Mouse (Mus musculus): Measurements from ENCODE around the gene Iqcj. TPM values are rescaled to one million over a fixed set of nuclear protein-coding genes. Genes with fewer than 3 reads are reported as not detected.

The Iqcj gene
- polyA plus RNA-seq, 1 experiment from 2014 or later = not detected

DNA sequence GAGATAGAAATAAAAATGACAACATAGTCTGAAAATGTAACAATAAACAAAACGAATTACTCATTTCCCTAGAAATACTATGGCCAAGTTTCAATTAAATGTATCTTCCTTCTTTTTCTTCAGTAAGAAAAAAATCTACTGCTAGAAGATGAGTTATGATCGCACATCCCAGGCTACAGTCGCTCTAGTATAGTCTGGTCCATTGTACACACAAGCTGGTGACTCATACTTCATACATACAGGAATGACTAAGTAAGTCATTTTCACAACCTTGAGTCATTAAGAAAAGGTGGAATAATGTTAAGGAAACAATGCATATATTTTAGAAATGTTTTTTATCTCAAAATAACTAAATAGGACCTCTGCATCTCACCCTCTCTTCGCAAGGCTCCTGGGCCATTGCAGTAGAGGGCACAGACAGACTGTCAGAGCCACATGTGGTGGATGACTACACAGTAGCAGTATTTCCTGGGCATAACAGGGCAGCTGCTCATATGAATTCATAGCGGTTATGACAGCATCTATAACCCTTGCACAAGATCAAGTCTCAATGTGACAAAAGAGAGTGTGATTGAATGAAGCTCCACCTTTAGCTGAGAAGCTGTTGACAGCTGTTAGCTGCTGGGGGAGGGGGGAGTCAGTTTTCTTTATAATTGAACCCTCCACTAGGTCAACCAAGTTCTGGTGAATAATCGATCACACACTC lies 70.1 kb downstream of the Iqcj start:
- DNase-seq (no peak), ATAC-seq (no peak)
- H3K9me3 ChIP-seq (ENCODE audit: low read length) = no peaks in the 10 kb centered on the region

DNA sequence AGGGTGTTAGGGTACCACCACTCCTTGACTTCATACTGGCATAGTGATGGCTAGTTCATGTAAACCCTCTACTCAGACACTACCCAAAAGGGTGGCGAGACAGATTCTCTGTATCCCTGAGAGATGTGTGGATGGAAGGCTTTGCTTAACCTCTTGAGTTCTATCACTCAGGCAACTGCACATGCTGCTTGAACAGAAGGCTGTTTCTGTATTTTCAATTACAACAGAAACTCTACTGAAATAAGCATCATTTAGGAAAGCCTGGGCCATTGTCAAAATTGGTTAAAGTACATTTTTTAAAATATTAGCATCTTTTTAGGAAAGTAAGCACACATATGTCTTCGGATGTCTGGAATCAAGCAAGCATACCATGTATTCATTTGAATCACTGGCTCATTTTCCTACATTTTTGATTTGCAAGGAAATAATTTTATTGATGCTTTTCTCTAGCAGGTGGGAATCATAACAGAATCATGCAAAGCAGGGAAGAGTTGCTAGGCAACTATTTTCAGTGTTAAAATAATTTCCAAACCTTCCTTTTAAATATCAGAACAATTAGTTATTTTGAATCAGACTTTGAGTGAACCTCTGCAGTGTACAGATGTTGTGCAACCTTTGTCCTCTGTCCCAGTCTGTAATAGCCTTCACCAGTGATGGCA lies 82.4 kb downstream of the Iqcj start:
- no peak for ATAC-seq
- H3K27ac ChIP-seq (ENCODE audit: low read depth) = no peak overlapping the region
- WGBS (ENCODE audit: insufficient replicate concordance) = 71% methylated on average over 2 of the region's 2 CpGs
- no peak overlapping the region for H3K4me2 ChIP-seq (ENCODE audit: low read depth, low read length)
- no peaks in the 10 kb centered on the region for H3K27me3 ChIP-seq (ENCODE audit: insufficient read depth, low read length)
- H3K9me3 ChIP-seq (ENCODE audit: low read length) = no peaks in the 10 kb centered on the region
- no peaks in the 10 kb centered on the region for H3K36me3 ChIP-seq (replicated peaks; ENCODE audit: insufficient read depth, low read length)
- no peak for TF ChIP-seq EP300 (IDR thresholded peaks at IDR 0.05; ENCODE audit: low read depth)
- no peak for TF ChIP-seq CTCF (IDR thresholded peaks at IDR 0.05; ENCODE audit: low read depth)
- H3K4me1 ChIP-seq (ENCODE audit: insufficient read depth) = no peaks in the 10 kb centered on the region
- DNase-seq = no peak
- H3K9ac ChIP-seq (replicated peaks) = no peak overlapping the region
- H3K4me3 ChIP-seq (ENCODE audit: low read depth, low read length) = no peak overlapping the region

More for the DNA sequence above, 70.1 kb downstream of the Iqcj start:
- Histone ChIP-seq H3K36me3 (replicated peaks; ENCODE audit: insufficient read depth, low read length) (no peaks in the 10 kb centered on the region), H3K4me3 (ENCODE audit: low read depth, low read length) (no peak overlapping the region), H3K27me3 (ENCODE audit: insufficient read depth, low read length) (no peaks in the 10 kb centered on the region), H3K4me1 (ENCODE audit: insufficient read depth) (no peaks in the 10 kb centered on the region), H3K9ac (replicated peaks) (no peak overlapping the region), H3K4me2 (ENCODE audit: low read depth, low read length) (no peak overlapping the region), H3K27ac (ENCODE audit: low read depth) (no peak overlapping the region)
- 79% methylated on average over 6 of the region's 6 CpGs for WGBS (ENCODE audit: insufficient replicate concordance)
- TF ChIP-seq CTCF (IDR thresholded peaks at IDR 0.05; ENCODE audit: low read depth) (no peak), EP300 (IDR thresholded peaks at IDR 0.05; ENCODE audit: low read depth) (no peak)

DNA sequence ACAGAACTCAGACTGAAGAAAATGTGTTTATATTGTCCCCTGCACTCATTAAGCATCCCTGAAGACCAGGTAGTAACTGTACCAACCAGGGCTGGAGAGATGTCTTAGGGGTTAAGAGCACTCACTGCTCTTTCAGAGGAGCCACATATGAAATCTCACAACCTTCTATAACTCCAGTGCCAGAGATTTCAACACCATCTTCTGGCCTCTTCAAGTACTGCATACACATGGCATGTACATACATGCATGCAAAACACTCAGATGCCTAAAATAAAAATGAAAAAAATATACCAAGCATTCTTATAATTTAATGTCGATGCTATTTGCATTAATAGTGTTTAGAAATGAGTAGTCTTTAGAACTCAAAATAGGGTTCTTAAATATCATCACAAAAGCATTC lies 88.0 kb downstream of the Iqcj start:
- TF ChIP-seq CTCF (IDR thresholded peaks at IDR 0.05; ENCODE audit: low read depth) (no peak), EP300 (IDR thresholded peaks at IDR 0.05; ENCODE audit: low read depth) (no peak)
- ATAC-seq (no peak), DNase-seq (no peak)
- WGBS (ENCODE audit: insufficient replicate concordance) = 67% methylated on average over 1 of the region's 1 CpGs
- no peak overlapping the region for H3K9ac ChIP-seq (replicated peaks)
- H3K36me3 ChIP-seq (replicated peaks; ENCODE audit: insufficient read depth, low read length) = no peaks in the 10 kb centered on the region
- no peaks in the 10 kb centered on the region for H3K9me3 ChIP-seq (ENCODE audit: low read length)
- no peak overlapping the region for H3K4me3 ChIP-seq (ENCODE audit: low read depth, low read length)
- H3K27me3 ChIP-seq (ENCODE audit: insufficient read depth, low read length) = no peaks in the 10 kb centered on the region
- H3K4me1 ChIP-seq (ENCODE audit: insufficient read depth) = no peaks in the 10 kb centered on the region
- no peak overlapping the region for H3K4me2 ChIP-seq (ENCODE audit: low read depth, low read length)
- no peak overlapping the region for H3K27ac ChIP-seq (ENCODE audit: low read depth)

DNA sequence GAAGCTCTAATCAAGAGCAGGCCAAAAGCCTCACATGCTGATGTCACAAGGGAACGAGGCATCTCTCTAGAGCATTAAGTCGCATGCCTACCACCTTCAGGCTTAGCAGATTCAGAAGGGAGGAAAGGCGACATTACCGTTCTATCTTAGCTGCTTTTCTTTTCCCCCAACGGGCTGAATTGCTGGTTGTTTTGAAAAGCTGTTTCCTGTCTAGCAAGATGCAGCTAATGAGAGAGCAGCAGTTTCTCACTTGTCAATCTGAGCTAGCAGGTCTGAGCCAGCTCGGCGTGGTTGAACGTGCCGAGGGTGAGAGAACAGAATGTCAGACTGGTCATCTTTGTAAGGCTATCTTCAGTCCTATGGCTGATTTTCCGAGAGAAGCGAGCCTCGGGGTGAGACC lies 91.3 kb downstream of the Iqcj start:
- no peaks in the 10 kb centered on the region for H3K27me3 ChIP-seq (ENCODE audit: insufficient read depth, low read length)
- no peaks in the 10 kb centered on the region for H3K36me3 ChIP-seq (replicated peaks; ENCODE audit: insufficient read depth, low read length)
- H3K9me3 ChIP-seq (ENCODE audit: low read length) = no peaks in the 10 kb centered on the region
- no peaks in the 10 kb centered on the region for H3K4me1 ChIP-seq (ENCODE audit: insufficient read depth)
- DNase-seq = no peak
- H3K27ac ChIP-seq (ENCODE audit: low read depth) = no peak overlapping the region
- no peak overlapping the region for H3K9ac ChIP-seq (replicated peaks)
- 35% methylated on average over 12 of the region's 12 CpGs for WGBS (ENCODE audit: insufficient replicate concordance)
- no peak for TF ChIP-seq CTCF (IDR thresholded peaks at IDR 0.05; ENCODE audit: low read depth)
- no peak for TF ChIP-seq EP300 (IDR thresholded peaks at IDR 0.05; ENCODE audit: low read depth)
- ATAC-seq = no peak
- no peak overlapping the region for H3K4me3 ChIP-seq (ENCODE audit: low read depth, low read length)
- no peak overlapping the region for H3K4me2 ChIP-seq (ENCODE audit: low read depth, low read length)

DNA sequence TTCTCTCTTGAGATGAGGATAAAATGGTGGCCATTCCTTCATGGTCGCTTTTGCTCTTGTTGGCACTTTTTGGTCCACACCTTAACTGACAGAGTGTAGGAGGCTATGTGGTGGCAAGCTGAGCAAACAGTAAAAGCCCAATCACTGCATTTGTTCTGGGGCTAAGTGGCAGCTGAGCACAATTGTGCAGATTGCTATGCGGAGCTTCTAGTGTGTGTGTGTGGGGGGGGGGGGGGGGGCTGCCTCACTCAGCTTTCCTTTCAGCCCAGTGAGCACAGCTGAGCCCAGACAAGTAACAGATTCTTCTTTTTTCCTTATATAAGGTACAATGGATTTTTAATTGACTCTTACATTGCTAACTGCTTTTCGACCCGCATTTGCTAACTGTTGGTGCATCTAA lies 110.4 kb downstream of the Iqcj start:
- DNase-seq (no peak), ATAC-seq (no peak)
- no peak overlapping the region for H3K27ac ChIP-seq (ENCODE audit: low read depth)
- no peaks in the 10 kb centered on the region for H3K4me1 ChIP-seq (ENCODE audit: insufficient read depth)
- H3K4me2 ChIP-seq (ENCODE audit: low read depth, low read length) = no peak overlapping the region
- WGBS (ENCODE audit: insufficient replicate concordance) = 72% methylated on average over 4 of the region's 4 CpGs
- TF ChIP-seq EP300 (IDR thresholded peaks at IDR 0.05; ENCODE audit: low read depth) = no peak
- TF ChIP-seq CTCF (IDR thresholded peaks at IDR 0.05; ENCODE audit: low read depth) = no peak
- H3K9ac ChIP-seq (replicated peaks) = no peak overlapping the region
- no peaks in the 10 kb centered on the region for H3K36me3 ChIP-seq (replicated peaks; ENCODE audit: insufficient read depth, low read length)
- H3K27me3 ChIP-seq (ENCODE audit: insufficient read depth, low read length) = no peaks in the 10 kb centered on the region
- no peaks in the 10 kb centered on the region for H3K9me3 ChIP-seq (ENCODE audit: low read length)
- no peak overlapping the region for H3K4me3 ChIP-seq (ENCODE audit: low read depth, low read length)

DNA sequence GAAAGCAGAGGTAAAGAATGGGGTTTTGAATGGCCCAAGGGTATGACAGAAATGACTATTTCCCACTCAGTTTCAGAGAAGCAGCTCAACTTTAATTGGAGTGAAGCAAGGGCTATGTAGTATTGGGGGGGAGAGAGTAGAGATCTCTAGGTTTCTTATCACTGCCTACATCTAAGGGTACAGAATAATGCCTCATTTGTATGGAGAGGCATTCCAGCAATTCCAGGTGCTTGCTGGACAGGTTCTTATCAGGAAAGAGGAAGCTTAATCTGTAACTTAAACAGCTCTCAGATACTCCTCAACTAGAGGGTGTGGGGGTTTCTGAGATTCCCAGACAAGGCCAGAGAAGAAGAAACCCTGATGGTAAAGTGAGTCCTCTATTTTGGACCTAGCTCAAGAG lies 120.3 kb downstream of the Iqcj start:
- H3K36me3 ChIP-seq (replicated peaks; ENCODE audit: insufficient read depth, low read length) = no peaks in the 10 kb centered on the region
- TF ChIP-seq CTCF (IDR thresholded peaks at IDR 0.05; ENCODE audit: low read depth) (no peak), EP300 (IDR thresholded peaks at IDR 0.05; ENCODE audit: low read depth) (no peak)
- H3K4me3 ChIP-seq (ENCODE audit: low read depth, low read length) = no peak overlapping the region
- H3K27ac ChIP-seq (ENCODE audit: low read depth) = no peak overlapping the region
- DNase-seq (no peak), ATAC-seq (no peak)
- no peak overlapping the region for H3K4me2 ChIP-seq (ENCODE audit: low read depth, low read length)
- H3K9me3 ChIP-seq (ENCODE audit: low read length) = no peaks in the 10 kb centered on the region
- no peaks in the 10 kb centered on the region for H3K27me3 ChIP-seq (ENCODE audit: insufficient read depth, low read length)
- H3K9ac ChIP-seq (replicated peaks) = no peak overlapping the region
- H3K4me1 ChIP-seq (ENCODE audit: insufficient read depth) = no peaks in the 10 kb centered on the region
